Mouse (Mus musculus) kidney, postnatal 14 days (tissue): ENCODE measurements around the gene Spindoc.
A peak's percentile ranks its signal among the peaks of the same experiment; 100 is the strongest.

Source experiments
- DNase-seq: peaks from one replicate; pipeline ENCODE4 v3.0.0; 2022; ENCODE audit warnings: mixed read lengths

Gene Spindoc

GRCm38 (mm10) chr19:7382903-7383865 lies at the start of gene Spindoc:
Spindoc (minus strand) TSS chr19:7382994.
- DNase-seq = peak; percentile 99

- DNase-seq = no peak
Measured at GRCm38 (mm10) chr19:7425398-7425775, 42.6 kb upstream of the Spindoc start.

DNA sequence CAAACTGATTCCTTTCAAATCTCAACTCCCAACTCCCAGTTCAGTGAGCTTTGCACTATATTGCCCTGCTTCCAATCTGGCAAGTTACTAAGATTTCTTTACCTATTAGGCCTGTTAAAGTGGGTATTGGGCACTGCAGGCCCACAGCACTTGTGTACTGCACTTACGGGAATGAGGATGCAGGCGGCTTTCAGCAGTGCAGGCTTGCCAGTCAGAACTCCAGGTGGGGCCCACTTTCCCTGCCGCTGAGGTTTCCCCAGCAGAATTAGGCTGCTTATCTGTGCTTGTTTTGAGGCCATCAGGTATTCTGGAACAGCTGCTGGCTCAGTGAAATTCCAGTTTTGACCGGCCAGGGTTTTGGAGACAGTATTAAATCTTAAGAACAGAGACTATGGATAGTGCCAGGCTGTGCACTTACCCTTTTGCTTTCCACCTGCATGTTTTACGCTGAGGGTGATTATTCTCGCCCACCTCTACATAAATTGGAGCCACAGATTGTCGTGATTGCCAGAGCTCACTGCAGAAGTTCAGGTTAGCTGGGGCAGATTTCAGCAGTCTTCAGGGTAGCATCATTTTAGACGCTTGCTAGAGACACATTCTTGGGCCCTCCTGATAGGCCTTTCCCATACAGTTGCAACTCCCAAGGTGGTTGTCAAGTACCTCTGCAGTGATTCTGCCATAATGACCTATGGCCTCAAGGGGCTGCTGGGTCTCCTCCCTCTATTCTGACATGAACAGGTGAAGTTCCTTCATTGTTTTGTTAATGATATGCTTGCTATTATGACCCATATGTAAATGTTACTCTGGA lies 42.0 kb upstream of the Spindoc start:
- DNase-seq = no peak

DNA sequence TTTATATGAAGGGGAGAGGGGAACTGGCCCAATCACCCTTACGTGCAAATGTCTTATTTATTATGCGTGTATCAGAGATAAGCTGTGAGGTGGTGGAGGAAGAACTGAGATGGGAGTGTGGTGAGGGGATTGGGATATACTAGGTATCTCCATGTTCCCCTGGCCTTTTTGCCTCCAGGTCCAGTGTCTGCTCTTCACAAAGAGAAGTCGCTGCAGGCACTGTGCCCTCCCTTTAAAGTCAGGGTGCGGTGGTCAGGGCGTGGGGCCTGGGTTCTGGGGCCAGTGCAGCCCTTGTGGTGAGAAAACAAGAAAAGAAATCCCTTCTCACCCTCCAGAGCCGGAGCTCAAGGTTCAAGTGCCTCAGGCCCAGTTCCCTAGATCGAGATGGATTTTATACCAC lies 41.3 kb upstream of the Spindoc start:
- DNase-seq = no peak

DNA sequence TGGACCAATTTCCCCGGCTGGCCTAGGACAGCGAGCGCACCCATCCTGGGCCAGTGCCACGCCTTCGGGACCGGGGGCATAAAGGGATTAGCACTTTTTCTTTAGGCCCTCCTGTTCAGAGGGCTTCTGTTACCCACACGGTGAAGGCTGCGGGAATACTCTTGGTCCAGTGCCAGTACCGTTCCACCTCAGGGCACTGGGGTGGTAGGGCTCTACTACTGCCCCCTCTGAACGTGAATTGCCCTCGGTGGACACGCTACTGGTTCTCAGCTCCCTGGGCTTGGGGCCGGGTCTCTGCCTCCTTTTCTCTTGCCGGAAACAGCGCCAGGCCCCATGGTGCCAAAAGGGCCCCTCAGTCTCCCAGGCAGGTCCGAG lies 40.8 kb upstream of the Spindoc start:
- no peak for DNase-seq

DNA sequence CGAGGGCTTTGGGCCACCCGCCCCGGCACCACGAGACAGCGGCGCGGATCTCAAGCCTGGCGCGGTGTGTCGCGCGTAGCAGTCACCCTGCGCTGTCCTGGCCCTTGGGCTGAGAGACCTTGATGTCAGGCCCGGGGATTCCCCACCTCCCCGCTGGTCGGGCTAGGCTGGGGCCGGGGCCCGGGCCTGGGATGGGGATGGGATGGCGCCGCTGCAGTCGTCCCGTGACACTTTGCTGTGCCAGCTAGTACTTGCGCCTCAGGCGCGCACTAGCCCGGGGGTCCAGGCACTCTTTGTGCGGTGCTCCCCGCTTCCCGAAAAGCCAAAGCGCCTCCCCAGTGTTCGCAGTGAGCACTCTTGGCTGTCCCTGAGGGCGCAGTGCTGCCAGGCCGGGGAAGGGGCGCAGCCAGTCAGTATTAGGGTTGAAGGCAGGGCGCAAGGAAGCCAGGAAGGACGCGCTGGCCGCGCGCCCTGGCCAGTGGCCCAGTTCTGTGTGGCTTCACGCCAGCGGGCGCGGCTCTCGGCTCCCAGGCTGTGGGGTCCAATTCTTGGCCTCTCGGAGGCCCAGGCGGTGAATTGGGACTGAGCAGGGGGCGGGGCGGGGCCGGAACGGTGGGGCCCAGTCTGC lies 40.3 kb upstream of the Spindoc start:
- DNase-seq = peak; percentile 96

DNA sequence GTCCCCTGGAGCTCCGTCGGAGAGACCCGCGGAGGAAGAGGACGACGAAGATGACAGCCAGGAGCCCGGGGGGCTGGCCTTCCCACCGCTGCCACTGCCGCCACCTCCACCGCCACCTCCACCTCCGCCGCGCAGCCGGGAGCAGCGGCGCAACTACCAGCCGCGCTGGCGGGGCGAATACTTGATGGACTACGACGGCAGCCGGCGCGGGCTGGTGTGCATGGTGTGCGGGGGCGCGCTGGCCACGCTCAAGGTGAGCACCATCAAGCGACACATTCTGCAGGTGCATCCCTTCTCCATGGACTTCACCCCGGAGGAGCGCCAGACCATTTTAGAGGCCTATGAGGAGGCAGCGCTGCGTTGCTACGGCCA lies 39.8 kb upstream of the Spindoc start:
- no peak for DNase-seq

- DNase-seq = peak; percentile 48
Measured at GRCm38 (mm10) chr19:7421602-7422591, 39.1 kb upstream of the Spindoc start.

GRCm38 (mm10) chr19:7420841-7421601 lies 38.2 kb upstream of the Spindoc start:
- peak; percentile 28 for DNase-seq

DNA sequence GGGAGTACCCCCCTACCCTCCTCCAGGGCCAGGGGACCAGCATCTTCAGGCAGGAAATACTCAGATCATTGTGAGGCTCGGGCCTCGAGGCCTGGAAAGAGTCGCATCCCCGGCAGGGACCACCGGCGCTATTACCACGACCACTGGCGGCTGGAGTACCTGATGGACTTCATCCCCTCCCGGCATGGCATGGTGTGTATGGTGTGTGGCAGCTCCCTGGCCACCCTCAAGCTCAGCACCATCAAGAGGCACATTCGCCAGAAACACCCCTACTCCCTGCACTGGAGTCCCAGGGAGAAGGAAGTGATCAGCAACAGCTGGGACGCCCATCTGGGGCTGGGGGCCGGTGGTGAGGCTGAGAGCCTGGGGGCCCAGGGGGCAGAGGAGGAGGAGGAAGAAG lies 37.3 kb upstream of the Spindoc start:
- DNase-seq = no peak

DNA sequence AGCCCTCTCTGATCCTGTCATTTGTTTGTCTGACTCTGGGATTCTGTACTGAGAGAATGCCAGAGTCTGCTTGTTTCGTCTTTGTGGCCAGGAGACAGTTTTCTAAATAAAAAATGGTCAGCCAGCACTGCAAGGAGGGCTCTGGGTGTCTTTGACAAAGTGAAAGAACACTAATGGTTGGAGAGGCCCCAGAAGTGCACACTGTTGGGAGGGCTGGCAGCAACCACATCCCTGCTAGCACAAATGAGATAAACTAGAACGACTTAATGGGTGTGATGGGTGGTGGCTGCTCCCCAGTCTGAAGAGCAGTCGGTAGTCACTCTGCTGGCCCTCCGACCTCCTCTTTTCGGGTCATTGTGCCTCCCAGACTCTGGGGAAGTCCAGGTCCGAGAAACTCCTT lies 36.3 kb upstream of the Spindoc start:
- no peak for DNase-seq

GRCm38 (mm10) chr19:7417911-7418849 lies 35.4 kb upstream of the Spindoc start:
- peak; percentile 91 for DNase-seq

DNA sequence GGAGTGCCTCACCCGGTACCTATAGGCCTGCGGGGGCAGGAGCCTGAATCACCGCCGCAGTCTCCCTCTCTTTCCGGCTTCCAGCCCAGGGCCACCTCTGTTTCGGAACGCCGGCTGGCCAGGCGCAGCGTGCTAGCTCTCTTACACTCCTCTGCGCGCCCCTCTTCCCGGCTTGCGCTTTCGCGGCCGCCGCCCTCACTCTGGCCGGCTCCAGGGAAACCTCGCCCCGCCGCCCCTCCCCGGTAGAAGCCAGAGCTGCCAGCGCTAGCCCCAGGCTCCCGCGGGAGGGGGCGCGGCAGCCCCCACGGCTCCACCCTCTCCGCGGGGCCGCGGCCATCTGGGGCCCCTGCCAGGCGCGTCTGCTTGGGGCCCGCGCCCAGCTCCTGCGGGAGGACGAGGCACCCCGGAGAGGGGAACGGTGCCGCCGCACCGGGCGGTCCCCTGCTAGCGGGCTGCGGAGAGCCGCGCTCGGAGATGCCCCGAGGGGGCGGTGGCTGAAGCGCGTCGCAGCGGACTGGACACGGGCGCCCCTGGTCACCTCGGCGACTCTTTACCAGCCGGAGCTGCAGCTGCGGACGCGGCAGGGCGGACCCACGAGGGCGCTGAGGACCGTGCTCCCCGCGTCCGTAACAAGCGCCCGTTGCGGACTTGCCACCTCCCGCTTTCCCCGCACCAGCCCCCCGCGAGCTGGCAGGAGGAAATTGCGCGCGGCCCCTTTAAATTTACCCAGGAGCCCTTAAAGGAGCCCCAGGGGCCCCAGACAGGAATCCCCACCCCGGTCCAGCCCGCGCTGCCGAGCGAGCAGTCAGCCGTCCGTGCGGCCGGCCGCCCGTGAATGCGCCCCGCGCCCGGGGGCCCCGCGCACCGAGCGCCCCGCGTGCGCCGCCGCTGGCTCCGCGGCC lies 34.3 kb upstream of the Spindoc start, which contains the start of gene 2700081O15Rik:
Gene 2700081O15Rik (plus strand): TSS at position 792 of the 902 bp plus-strand sequence.
- DNase-seq = peak; percentile 87

DNA sequence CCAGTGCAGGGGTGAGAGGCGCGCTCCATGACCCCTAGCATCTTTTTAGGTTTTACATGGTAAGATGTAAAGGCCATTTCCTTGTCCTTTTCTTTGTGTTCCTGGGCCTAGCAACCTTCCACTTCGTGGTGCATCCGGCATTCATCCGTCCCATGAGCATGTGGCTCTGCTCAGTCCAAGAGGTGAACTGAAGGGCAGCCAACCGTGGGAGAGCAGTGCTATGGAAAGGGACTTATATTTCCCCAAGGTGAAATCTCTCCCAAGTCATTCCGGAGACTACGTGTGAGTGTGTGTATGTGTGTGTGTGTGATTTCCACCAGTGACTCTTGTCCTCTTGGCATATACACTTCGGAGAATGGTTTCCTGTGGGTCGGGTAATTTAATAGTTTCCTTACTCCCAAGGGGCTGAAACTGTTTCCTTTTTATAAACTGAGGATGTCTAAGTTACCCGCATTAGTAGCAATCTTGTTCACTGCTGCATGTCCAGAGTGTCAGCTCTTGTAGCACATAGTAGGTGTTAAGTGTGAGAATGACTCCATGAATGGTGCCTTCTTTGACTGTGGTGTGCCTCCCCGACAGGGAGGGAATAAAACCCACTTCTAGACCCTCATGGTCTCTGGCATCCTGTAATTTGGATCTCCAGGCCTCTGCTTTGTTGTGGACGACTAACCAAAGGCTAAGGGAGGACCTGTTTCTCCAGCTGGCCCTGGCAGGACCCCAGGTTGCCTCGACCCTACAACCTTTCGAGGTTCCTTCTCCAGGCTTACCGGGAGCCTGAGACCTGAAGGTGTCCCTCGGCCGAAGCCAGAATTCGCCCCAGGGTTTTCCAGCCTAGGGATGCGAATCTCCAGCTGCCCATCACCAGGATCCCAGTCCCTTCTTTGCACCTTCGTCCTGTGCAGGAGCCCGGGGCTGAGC lies 33.4 kb upstream of the Spindoc start:
- DNase-seq = peak; percentile 55

DNA sequence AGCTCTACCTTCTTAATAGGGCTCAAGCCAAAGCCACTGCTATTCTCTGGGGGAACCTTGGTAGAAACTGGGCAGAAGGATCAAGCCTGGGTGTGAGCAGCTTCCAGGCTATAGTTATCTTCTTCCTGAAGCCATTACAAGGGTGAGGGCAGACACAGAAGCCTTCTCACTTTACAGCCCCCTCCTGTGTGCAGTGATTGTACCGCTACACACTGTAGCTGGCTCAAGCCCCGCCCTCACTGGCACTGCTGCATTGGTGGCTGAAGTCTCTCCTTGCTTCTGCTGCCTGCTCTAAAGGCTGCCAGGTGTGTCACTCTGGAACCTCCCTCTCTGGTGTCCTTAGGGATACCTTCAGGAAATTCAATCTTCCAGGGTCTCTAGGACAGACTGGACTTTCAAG lies 29.6 kb upstream of the Spindoc start:
- no peak for DNase-seq

- DNase-seq = no peak
Measured at GRCm38 (mm10) chr19:7404623-7405229, 21.9 kb upstream of the Spindoc start.

DNA sequence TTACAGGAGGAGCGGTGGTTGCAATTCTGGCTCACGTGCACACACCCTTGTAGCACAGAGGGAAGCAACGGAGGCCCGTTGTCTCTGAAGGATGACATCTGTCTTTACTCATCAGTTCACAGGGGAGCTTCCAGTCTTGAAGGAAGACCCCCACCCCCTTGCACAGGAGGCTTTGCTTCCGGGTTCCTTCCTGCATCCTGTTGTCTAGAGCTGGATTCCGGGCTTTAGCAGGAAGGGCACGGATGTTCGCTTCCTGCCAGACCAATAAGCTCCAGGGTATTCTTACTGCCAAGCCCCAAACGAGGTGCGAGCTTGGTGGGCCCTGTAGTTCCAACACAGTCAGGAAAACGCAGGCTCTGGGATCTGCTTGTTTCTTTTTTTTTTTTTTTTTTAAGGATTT lies 17.8 kb upstream of the Spindoc start:
- DNase-seq = peak; percentile 64
